Mouse (Mus musculus) brain, embryonic 14.5 days (tissue): ENCODE measurements at regions not wholly inside any gene's neighbourhood (a gene's known extent, or its start where the extent isn't known, plus 50 kb on each side); places are given as distances from the start of the nearest gene placed in this dataset.

Source experiments
- DNase-seq: peaks from one replicate; pipeline ENCODE4 v3.0.0-alpha.2; 2011; ENCODE audit warnings: low read depth
- CTCF ChIP-seq: fragments of 200-500 bp; IDR thresholded peaks from 2 replicates; pipeline ENCODE4 v1.5.1; 2012; ENCODE audit warnings: inconsistent platforms, mild to moderate bottlenecking, moderate library complexity, borderline replicate concordance; ENCODE audit not compliant: insufficient read depth, insufficient read length; ENCODE audit errors: extremely low read depth
- POLR2A ChIP-seq: fragments of 200-500 bp; IDR thresholded peaks from 2 replicates; pipeline ENCODE4 v1.6.1; 2012; ENCODE audit warnings: mild to moderate bottlenecking, inconsistent platforms, borderline replicate concordance; ENCODE audit not compliant: poor library complexity, insufficient read depth, insufficient read length, severe bottlenecking; ENCODE audit errors: extremely low read depth

- DNase-seq: no peak
- TF ChIP-seq CTCF: no peak
- TF ChIP-seq POLR2A: no peak
Observed at GRCm38 (mm10) chr11:31461348-31461747, 91.5 kb upstream of the Stc2 start.

- TF ChIP-seq POLR2A: no peak
- no peak for DNase-seq
Observed at GRCm38 (mm10) chr11:31427374-31427773, 57.5 kb upstream of the Stc2 start.
